Mouse (Mus musculus) splenic B cell, adult 2 months (primary cell): ENCODE data around the gene Klk1b1.
"Not testable (repeated sequence)": the region's sequence is repeated elsewhere in the genome, so short reads cannot be mapped to it uniquely, and the experiment has no call there.

ENCODE experiments used
- DNase-seq: peaks from one replicate; pipeline ENCODE4 v3.0.0-alpha.2; 2011; ENCODE audit warnings: low read depth, low spot score
- H3K27me3 ChIP-seq: 2 replicates; pipeline ENCODE4 v1.6.1; 2012; ENCODE audit warnings: mild to moderate bottlenecking, low read length, moderate library complexity, mixed read lengths; ENCODE audit not compliant: control insufficient read depth, poor library complexity, insufficient read depth, severe bottlenecking
- H3K36me3 ChIP-seq: 2 replicates; pipeline ENCODE4 v1.6.1; 2012; ENCODE audit warnings: mild to moderate bottlenecking, low read length, moderate library complexity, mixed read lengths; ENCODE audit not compliant: control insufficient read depth, poor library complexity, insufficient read depth, severe bottlenecking

The Klk1b1 gene

DNA sequence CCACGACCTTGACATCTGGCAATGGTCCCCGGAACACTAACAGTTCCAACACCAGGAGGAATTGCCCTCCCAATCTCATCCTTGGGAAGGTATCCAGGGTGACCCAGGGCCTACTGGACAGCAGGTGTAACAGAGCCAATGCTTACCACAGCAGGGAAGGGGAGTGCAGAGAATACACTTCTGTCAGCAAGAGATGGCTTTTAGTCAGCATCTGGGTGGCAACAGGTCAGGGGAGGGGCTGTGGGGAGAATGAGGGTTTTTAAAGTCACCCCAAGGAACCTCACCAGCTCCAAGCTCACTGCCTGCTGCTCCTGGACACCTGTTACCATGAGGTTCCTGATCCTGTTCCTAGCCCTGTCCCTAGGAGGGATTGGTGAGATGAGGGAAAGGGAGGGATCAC, 16.2 kb upstream of the Klk1b1 start, which contains the start of gene Klk1b8:
Gene Klk1b8 (plus strand): TSS at position 301 of the 400 bp plus-strand sequence.
- no peak for DNase-seq
- Histone ChIP-seq H3K27me3 (no peaks in the 10 kb centered on the region), H3K36me3 (no peaks in the 10 kb centered on the region)

GRCm38 (mm10) chr7:43952703-43953102, 13.8 kb upstream of the Klk1b1 start:
- DNase-seq = no peak

DNA sequence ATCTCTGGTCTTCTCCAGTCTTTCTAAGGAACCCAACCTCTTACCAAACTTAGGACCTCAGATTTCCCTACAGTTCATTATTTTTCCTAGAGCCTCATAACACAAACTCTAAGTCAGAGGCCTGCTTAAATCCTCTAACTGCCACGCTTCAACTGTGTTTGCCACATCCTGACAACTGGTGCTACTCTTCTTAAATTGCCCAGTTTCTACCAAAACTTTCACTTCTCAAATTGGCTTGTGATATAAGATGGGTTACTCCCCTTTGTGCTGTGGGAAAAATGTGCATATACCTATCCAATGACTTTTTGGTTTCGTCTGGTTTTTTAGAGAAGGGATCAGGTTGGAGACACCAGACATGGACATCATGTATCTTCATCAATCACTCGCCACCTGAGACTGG, 507 bp downstream of the Klk1b1 start:
- Histone ChIP-seq H3K36me3 (no peaks in the 10 kb centered on the region), H3K27me3 (no peaks in the 10 kb centered on the region)
- no peak for DNase-seq

More at GRCm38 (mm10) chr7:43952703-43953102, 13.8 kb upstream of the Klk1b1 start:
- no peaks in the 10 kb centered on the region for H3K36me3 ChIP-seq
- H3K27me3 ChIP-seq = no peaks in the 10 kb centered on the region

DNA sequence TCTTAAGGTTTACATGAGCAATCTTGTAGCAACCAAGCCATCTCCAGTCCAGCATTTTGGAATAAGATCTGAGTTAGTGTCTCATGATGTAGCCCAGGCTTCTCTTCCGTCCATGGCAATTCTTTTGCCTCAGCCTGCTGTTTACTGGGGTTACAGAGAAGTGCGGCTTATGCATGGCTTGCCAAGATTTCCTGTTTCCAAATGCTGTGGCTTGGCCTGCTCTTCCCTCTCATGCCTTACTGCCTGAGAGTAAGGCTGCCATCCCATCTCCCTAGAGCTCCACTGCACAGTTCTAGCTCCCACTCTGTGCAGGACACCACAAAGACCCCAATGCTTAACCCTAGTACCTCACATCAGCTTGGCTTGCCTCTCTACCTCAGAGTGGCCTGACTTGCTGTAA, 1.1 kb downstream of the Klk1b1 start:
- Histone ChIP-seq H3K36me3 (no peaks in the 10 kb centered on the region), H3K27me3 (no peaks in the 10 kb centered on the region)
- no peak for DNase-seq

DNA sequence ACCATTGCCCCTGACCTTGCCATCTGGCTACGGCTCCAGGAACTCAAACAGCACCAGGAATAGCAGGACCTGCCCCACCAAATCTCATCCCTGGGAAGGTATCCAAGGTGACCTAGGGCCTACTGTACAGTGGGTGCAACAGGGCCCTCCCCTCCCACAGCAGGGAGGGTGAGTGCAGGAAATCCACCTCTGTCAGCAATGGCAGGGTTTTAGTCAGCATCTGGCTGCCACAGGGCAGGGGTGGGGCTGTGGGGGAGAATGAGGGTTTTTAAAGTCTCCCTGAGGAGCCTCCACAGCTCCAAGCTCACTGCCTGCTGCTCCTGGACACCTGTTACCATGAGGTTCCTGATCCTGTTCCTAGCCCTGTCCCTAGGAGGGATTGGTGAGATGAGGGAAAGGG, 9.2 kb downstream of the Klk1b1 start, which contains the start of gene Klk1b9:
Gene Klk1b9 (plus strand): TSS at position 301 of the 400 bp plus-strand sequence.
- H3K27me3 ChIP-seq, DNase-seq, H3K36me3 ChIP-seq: not testable (repeated sequence)

GRCm38 (mm10) chr7:43985657-43986056, 19.1 kb downstream of the Klk1b1 start:
- no peak for DNase-seq
- Histone ChIP-seq H3K27me3 (no peaks in the 10 kb centered on the region), H3K36me3 (no peaks in the 10 kb centered on the region)

DNA sequence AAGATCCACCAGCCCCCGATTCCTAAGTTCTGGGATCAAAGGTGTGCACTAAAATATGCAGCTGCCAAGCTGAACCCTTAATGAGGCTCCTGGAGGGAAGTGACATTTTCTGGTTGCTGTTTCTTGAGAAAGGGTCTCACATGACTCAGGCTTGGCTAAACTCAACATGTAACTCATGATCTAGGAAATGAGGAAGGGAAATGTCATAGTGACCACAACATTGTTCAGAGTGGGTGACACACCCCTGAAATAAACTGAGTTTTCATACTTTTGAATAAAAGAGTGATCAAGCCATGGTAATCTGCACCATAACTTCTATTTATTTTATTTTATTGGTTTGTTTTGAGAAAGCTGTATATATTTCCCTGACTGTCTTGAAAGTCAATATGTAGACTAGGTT, 28.3 kb downstream of the Klk1b1 start:
- H3K27me3 ChIP-seq, DNase-seq, H3K36me3 ChIP-seq: not testable (repeated sequence)

DNA sequence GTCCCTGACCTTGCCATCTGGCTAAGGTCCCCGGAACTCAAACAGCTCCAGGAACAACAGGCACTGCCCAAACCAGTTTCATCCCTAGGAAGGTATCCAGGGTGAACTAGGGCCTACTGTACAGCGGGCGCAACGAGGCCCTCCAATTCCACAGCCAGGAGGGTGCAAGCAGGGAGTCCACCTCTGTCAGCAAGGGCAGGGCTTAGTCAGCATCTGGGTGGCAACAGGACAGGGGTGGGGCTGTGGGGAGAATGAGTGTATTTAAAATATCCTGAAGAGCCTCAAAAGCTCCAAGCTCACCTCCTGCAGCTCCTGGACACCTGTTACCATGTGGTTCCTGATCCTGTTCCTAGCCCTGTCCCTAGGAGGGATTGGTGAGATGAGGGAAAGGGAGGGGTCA, 29.0 kb downstream of the Klk1b1 start, which contains the start of gene Klk1b11:
Gene Klk1b11 (plus strand): TSS at position 301 of the 400 bp plus-strand sequence.
- H3K36me3 ChIP-seq, DNase-seq, H3K27me3 ChIP-seq: not testable (repeated sequence)

DNA sequence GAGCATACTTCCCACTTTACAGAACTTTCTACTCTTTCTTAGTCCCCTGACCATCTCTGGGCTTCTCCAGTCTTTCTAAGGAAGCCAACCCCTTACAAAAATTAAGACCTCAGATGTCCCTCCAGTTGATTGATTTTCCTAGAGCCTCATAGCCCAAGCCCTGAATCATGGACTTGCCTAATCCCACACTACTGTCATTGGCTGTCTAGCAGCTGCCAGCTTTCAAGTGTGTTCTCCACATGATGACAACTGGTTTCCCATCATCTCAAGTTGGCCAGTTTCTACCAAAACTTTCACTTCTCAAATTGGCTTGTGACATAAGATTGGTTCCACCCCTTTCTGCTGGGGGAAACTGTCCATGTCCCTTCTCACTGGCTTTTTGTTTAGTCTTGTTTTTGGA, 38.3 kb downstream of the Klk1b1 start:
- no peaks in the 10 kb centered on the region for H3K36me3 ChIP-seq

DNA sequence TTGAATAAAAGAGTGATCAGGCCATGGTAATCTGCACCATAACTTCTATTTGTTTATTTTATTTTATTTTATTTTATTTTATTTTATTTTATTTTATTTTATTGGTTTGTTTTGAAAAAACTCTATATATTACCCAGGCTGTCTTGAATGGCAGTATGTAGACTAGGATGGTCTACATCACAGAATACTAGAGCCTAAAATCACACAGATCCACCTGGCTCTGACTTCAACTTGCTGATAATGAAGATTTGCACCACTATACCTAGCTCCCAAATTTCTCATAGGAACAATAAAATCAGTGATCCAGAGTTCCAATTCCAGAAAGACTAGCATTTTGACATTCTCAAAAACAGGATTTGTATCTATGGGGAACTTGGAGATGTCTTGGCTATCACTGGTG, 45.3 kb downstream of the Klk1b1 start, which contains the start of gene Klk1b26:
Gene Klk1b26 (plus strand): TSS at position 301 of the 400 bp plus-strand sequence.
- H3K36me3 ChIP-seq, DNase-seq, H3K27me3 ChIP-seq: not testable (repeated sequence)

More for the DNA sequence above, 38.3 kb downstream of the Klk1b1 start:
- no peaks in the 10 kb centered on the region for H3K27me3 ChIP-seq
- DNase-seq = no peak

- not testable (repeated sequence) for H3K27me3 ChIP-seq, DNase-seq, H3K36me3 ChIP-seq
Measured at GRCm38 (mm10) chr7:44014666-44015065, 48.1 kb downstream of the Klk1b1 start.

DNA sequence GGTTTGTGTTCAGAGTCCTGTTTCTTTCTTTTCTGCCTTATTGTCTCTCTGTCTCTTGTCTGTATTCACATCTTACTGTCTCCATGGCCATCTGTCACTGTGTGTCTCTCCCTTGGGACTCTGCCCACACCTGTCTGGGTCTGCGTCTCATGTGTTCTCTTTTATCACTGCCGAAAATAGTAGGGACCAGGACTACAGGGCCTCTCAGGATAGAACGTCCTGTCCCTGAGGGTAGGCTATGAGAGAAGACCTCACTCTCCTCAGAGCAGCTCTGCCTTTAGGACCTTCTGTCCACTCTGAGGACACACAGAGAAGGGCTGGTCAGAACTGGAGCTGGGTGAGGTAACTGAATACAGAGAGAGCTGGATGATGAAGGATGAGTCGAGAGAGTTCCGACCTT, 48.5 kb downstream of the Klk1b1 start:
- Histone ChIP-seq H3K36me3 (no peaks in the 10 kb centered on the region), H3K27me3 (no peaks in the 10 kb centered on the region)
- no peak for DNase-seq
